Mouse (Mus musculus) E14TG2a.4 (cell line): ENCODE measurements at regions not wholly inside any gene's neighbourhood (a gene's known extent, or its start where the extent isn't known, plus 50 kb on each side); places are given as distances from the start of the nearest gene placed in this dataset.

Experiments
- H3K27me3 ChIP-seq: 2 replicates; pipeline ENCODE4 v1.6.1; 2014; ENCODE audit warnings: low read length, control low read depth; ENCODE audit not compliant: insufficient read depth
- H3K36me3 ChIP-seq: 2 replicates; pipeline ENCODE4 v1.6.1; 2014; ENCODE audit warnings: low read length, control low read depth; ENCODE audit not compliant: insufficient read depth
- H3K4me1 ChIP-seq: replicated peaks from 2 replicates; pipeline ENCODE4 v1.6.1; 2014; ENCODE audit warnings: low read depth, low read length, control low read depth
- H3K4me3 ChIP-seq: replicated peaks from 2 replicates; pipeline ENCODE4 v1.5.1; 2014; ENCODE audit warnings: mild to moderate bottlenecking, low read length
- H3K9me3 ChIP-seq: 2 replicates; pipeline ENCODE4 v1.6.1; 2014; ENCODE audit warnings: low read length, control low read depth
- CTCF ChIP-seq: conservative IDR thresholded peaks from 2 replicates; pipeline ENCODE4 v1.5.1; 2014; ENCODE audit warnings: low read length
- NANOG ChIP-seq: IDR thresholded peaks from 2 replicates; pipeline ENCODE4 v1.6.1; 2014; ENCODE audit warnings: borderline replicate concordance, low read length, mixed read lengths
- POU5F1 ChIP-seq: IDR thresholded peaks from 2 replicates; pipeline ENCODE4 v1.6.1; 2014; ENCODE audit warnings: low read length, borderline replicate concordance

- no peaks in the 10 kb centered on the region for H3K27me3 ChIP-seq
- TF ChIP-seq NANOG (no peak), POU5F1 (no peak), CTCF (no peak)
- no peak overlapping the region for H3K4me3 ChIP-seq
- H3K9me3 ChIP-seq: no peaks in the 10 kb centered on the region
- no peaks in the 10 kb centered on the region for H3K36me3 ChIP-seq
- no peaks in the 10 kb centered on the region for H3K4me1 ChIP-seq
These were observed 168.1 kb upstream of the Fn1 start for GRCm38 (mm10) chr1:71821099-71821498.

GRCm38 (mm10) chr1:71816306-71816705 lies 163.3 kb upstream of the Fn1 start:
- no peak overlapping the region for H3K4me3 ChIP-seq
- H3K4me1 ChIP-seq: peaks cover 4% of the 10 kb centered on the region
- H3K36me3 ChIP-seq: no peaks in the 10 kb centered on the region
- H3K9me3 ChIP-seq: no peaks in the 10 kb centered on the region
- TF ChIP-seq NANOG (no peak), POU5F1 (no peak), CTCF (no peak)
- H3K27me3 ChIP-seq: no peaks in the 10 kb centered on the region

- Histone ChIP-seq H3K4me3 (no peak overlapping the region), H3K36me3 (no peaks in the 10 kb centered on the region), H3K9me3 (no peaks in the 10 kb centered on the region), H3K27me3 (no peaks in the 10 kb centered on the region), H3K4me1 (peaks cover 4% of the 10 kb centered on the region)
- TF ChIP-seq POU5F1: no peak
- no peak for TF ChIP-seq CTCF
- TF ChIP-seq NANOG: no peak
These were observed 161.1 kb upstream of the Fn1 start for GRCm38 (mm10) chr1:71814141-71814540.

- Histone ChIP-seq H3K4me1 (peaks cover 4% of the 10 kb centered on the region), H3K9me3 (no peaks in the 10 kb centered on the region), H3K4me3 (0 out of 2 replicates have a peak overlapping the region, but pooled peaks have one; percentile 7), H3K36me3 (no peaks in the 10 kb centered on the region), H3K27me3 (no peaks in the 10 kb centered on the region)
- no peak for TF ChIP-seq NANOG
- no peak for TF ChIP-seq POU5F1
- no peak for TF ChIP-seq CTCF
These were observed 159.2 kb upstream of the Fn1 start for GRCm38 (mm10) chr1:71812171-71812695.

- TF ChIP-seq CTCF: no peak
- H3K4me3 ChIP-seq: no peak overlapping the region
- peaks cover 4% of the 10 kb centered on the region for H3K4me1 ChIP-seq
- no peaks in the 10 kb centered on the region for H3K9me3 ChIP-seq
- no peaks in the 10 kb centered on the region for H3K27me3 ChIP-seq
- no peaks in the 10 kb centered on the region for H3K36me3 ChIP-seq
These were observed 158.3 kb upstream of the Fn1 start for GRCm38 (mm10) chr1:71811196-71811788.

- TF ChIP-seq CTCF (no peak), NANOG (no peak), POU5F1 (no peak)
- Histone ChIP-seq H3K4me3 (no peak overlapping the region), H3K4me1 (peaks cover 4% of the 10 kb centered on the region), H3K27me3 (no peaks in the 10 kb centered on the region), H3K36me3 (no peaks in the 10 kb centered on the region), H3K9me3 (no peaks in the 10 kb centered on the region)
These were observed 155.0 kb upstream of the Fn1 start for GRCm38 (mm10) chr1:71808005-71808404.

GRCm38 (mm10) chr1:71807586-71807985 lies 154.6 kb upstream of the Fn1 start:
- no peak for TF ChIP-seq NANOG
- TF ChIP-seq POU5F1: no peak
- TF ChIP-seq CTCF: no peak
- Histone ChIP-seq H3K9me3 (no peaks in the 10 kb centered on the region), H3K4me1 (peaks cover 3% of the 10 kb centered on the region), H3K36me3 (no peaks in the 10 kb centered on the region), H3K4me3 (no peak overlapping the region), H3K27me3 (no peaks in the 10 kb centered on the region)

GRCm38 (mm10) chr1:71801283-71802066 lies 148.5 kb upstream of the Fn1 start:
- Histone ChIP-seq H3K9me3 (no peaks in the 10 kb centered on the region), H3K36me3 (no peaks in the 10 kb centered on the region), H3K4me3 (no peak overlapping the region), H3K27me3 (no peaks in the 10 kb centered on the region), H3K4me1 (no peaks in the 10 kb centered on the region)
- TF ChIP-seq POU5F1 (no peak), NANOG (no peak), CTCF (no peak)

- Histone ChIP-seq H3K4me1 (no peaks in the 10 kb centered on the region), H3K27me3 (no peaks in the 10 kb centered on the region), H3K4me3 (no peak overlapping the region), H3K36me3 (no peaks in the 10 kb centered on the region), H3K9me3 (no peaks in the 10 kb centered on the region)
- TF ChIP-seq POU5F1: no peak
- TF ChIP-seq CTCF: no peak
- no peak for TF ChIP-seq NANOG
These were observed 147.6 kb upstream of the Fn1 start for GRCm38 (mm10) chr1:71800581-71800980.
